Mouse (Mus musculus) forebrain, embryonic 15.5 days (tissue): ENCODE results near the gene Gpr61. TPM values are rescaled to one million over a fixed set of nuclear protein-coding genes. Genes with fewer than 3 reads are reported as not detected.

ENCODE experiments used
- ATAC-seq: fragments of 200-750 bp; cut with Nextera tagmentation; replicated peaks from 2 replicates; pipeline ENCODE4 v1.8.0; 2017; ENCODE audit warnings: mild to moderate bottlenecking, moderate TSS enrichment, moderate library complexity
- H3K27ac ChIP-seq: fragments of 300-500 bp; sonication (generic); replicated peaks from 2 replicates; pipeline ENCODE4 v1.5.1; 2015; ENCODE audit warnings: mild to moderate bottlenecking, inconsistent platforms
- H3K27me3 ChIP-seq: fragments of 300-500 bp; sonication (generic); 2 replicates; pipeline ENCODE4 v1.6.1; 2015; ENCODE audit warnings: inconsistent platforms
- H3K36me3 ChIP-seq: fragments of 300-500 bp; sonication (generic); 2 replicates; pipeline ENCODE4 v1.6.1; 2015; ENCODE audit warnings: mild to moderate bottlenecking, inconsistent platforms
- H3K4me1 ChIP-seq: fragments of 300-500 bp; sonication (generic); 2 replicates; pipeline ENCODE4 v1.6.1; 2015; ENCODE audit warnings: inconsistent platforms
- H3K4me2 ChIP-seq: fragments of 300-500 bp; sonication (generic); replicated peaks from 2 replicates; pipeline ENCODE4 v1.6.1; 2015; ENCODE audit warnings: mild to moderate bottlenecking, inconsistent platforms
- H3K4me3 ChIP-seq: fragments of 300-500 bp; sonication (generic); 2 replicates; pipeline ENCODE4 v1.5.1; 2015; ENCODE audit warnings: mild to moderate bottlenecking, inconsistent platforms
- H3K9ac ChIP-seq: fragments of 300-500 bp; sonication (generic); replicated peaks from 2 replicates; pipeline ENCODE4 v1.6.1; 2015; ENCODE audit warnings: mild to moderate bottlenecking, inconsistent platforms
- H3K9me3 ChIP-seq: fragments of 300-500 bp; sonication (generic); 2 replicates; pipeline ENCODE4 v1.6.1; 2016; ENCODE audit warnings: inconsistent platforms
- WGBS: fragments of 180-500 bp; shearing (Covaris S2); methylation state at CpG from one replicate; pipeline ENCODE4 v1.1.7; 2015; ENCODE audit warnings: mixed read lengths; 5-methylcytosine and 5-hydroxymethylcytosine counted together
- polyA plus RNA-seq: library from polyadenylated mRNA; unstranded; fragments of >200 nt; fragmentation: Nextera tagmentation; extraction: Ambion mirVana; gene quantifications from 2 replicates; pipeline ENCODE4 v1.2.1, GENCODE M21; 2015

Gpr61 gene
- polyA plus RNA-seq, 1 experiment from 2014 or later = 2.2 TPM

- Histone ChIP-seq H3K4me1 (peaks cover 37% of the 10 kb centered on the region), H3K9ac (no peak overlapping the region), H3K4me3 (no peak overlapping the region), H3K9me3 (no peaks in the 10 kb centered on the region), H3K27ac (no peak overlapping the region), H3K27me3 (no peaks in the 10 kb centered on the region), H3K4me2 (no peak overlapping the region), H3K36me3 (no peaks in the 10 kb centered on the region)
- no peak for ATAC-seq
- 45% methylated on average over 3 of the region's 3 CpGs for WGBS
These were observed 14.5 kb upstream of the Gpr61 start for GRCm38 (mm10) chr3:108169199-108169598.

GRCm38 (mm10) chr3:108167499-108167898, 12.8 kb upstream of the Gpr61 start:
- no peak overlapping the region for H3K9ac ChIP-seq

GRCm38 (mm10) chr3:108166486-108167211, 12.0 kb upstream of the Gpr61 start:
- no peaks in the 10 kb centered on the region for H3K36me3 ChIP-seq
- H3K27me3 ChIP-seq = no peaks in the 10 kb centered on the region
- no peak overlapping the region for H3K4me3 ChIP-seq
- no peaks in the 10 kb centered on the region for H3K9me3 ChIP-seq
- H3K4me1 ChIP-seq = peaks cover 32% of the 10 kb centered on the region
- ATAC-seq = peak; percentile 70
- no peak overlapping the region for H3K9ac ChIP-seq
- WGBS = 4% methylated on average over 9 of the region's 11 CpGs
- H3K4me2 ChIP-seq = no peak overlapping the region
- H3K27ac ChIP-seq = peak overlapping the region; percentile 49

More at GRCm38 (mm10) chr3:108167499-108167898, 12.8 kb upstream of the Gpr61 start:
- no peak for ATAC-seq
- no peak overlapping the region for H3K4me2 ChIP-seq
- no peaks in the 10 kb centered on the region for H3K27me3 ChIP-seq
- 34% methylated on average over 14 of the region's 14 CpGs for WGBS
- peaks cover 32% of the 10 kb centered on the region for H3K4me1 ChIP-seq
- H3K27ac ChIP-seq = no peak overlapping the region
- H3K9me3 ChIP-seq = no peaks in the 10 kb centered on the region
- H3K4me3 ChIP-seq = no peak overlapping the region
- no peaks in the 10 kb centered on the region for H3K36me3 ChIP-seq

GRCm38 (mm10) chr3:108165532-108166315, 11.0 kb upstream of the Gpr61 start:
- peak; percentile 32 for ATAC-seq
- H3K27ac ChIP-seq = peak overlapping the region; percentile 56
- H3K9me3 ChIP-seq = no peaks in the 10 kb centered on the region
- 24% methylated on average over 10 of the region's 10 CpGs for WGBS
- no peak overlapping the region for H3K4me3 ChIP-seq
- H3K4me2 ChIP-seq = no peak overlapping the region
- no peaks in the 10 kb centered on the region for H3K27me3 ChIP-seq
- 0 out of 2 replicates have a peak overlapping the region, but pooled peaks have one; percentile 3 for H3K9ac ChIP-seq
- peaks cover 32% of the 10 kb centered on the region for H3K4me1 ChIP-seq
- no peaks in the 10 kb centered on the region for H3K36me3 ChIP-seq

- ATAC-seq = peak; percentile 59
- 12% methylated on average over 9 of the region's 9 CpGs for WGBS
- Histone ChIP-seq H3K4me1 (peaks cover 32% of the 10 kb centered on the region), H3K9ac (peak overlapping the region; percentile 18; the same call in 1 of the 2 replicates), H3K9me3 (no peaks in the 10 kb centered on the region), H3K4me2 (peak overlapping the region; percentile 43), H3K4me3 (peak overlapping the region; percentile 16), H3K36me3 (no peaks in the 10 kb centered on the region), H3K27me3 (no peaks in the 10 kb centered on the region), H3K27ac (no peak overlapping the region)
These were observed 10.1 kb upstream of the Gpr61 start for GRCm38 (mm10) chr3:108164807-108165206.

GRCm38 (mm10) chr3:108164091-108164490, 9.4 kb upstream of the Gpr61 start:
- Histone ChIP-seq H3K9me3 (no peaks in the 10 kb centered on the region), H3K36me3 (no peaks in the 10 kb centered on the region), H3K27me3 (no peaks in the 10 kb centered on the region), H3K9ac (no peak overlapping the region), H3K4me2 (no peak overlapping the region), H3K4me1 (peaks cover 29% of the 10 kb centered on the region), H3K27ac (no peak overlapping the region), H3K4me3 (no peak overlapping the region)
- no peak for ATAC-seq
- whole genome bisulfite sequencing = 72% methylated on average over 5 of the region's 5 CpGs

- Histone ChIP-seq H3K9me3 (no peaks in the 10 kb centered on the region), H3K36me3 (no peaks in the 10 kb centered on the region), H3K4me3 (no peak overlapping the region), H3K4me1 (peaks cover 10% of the 10 kb centered on the region), H3K4me2 (no peak overlapping the region), H3K27ac (peak overlapping the region; percentile 52), H3K27me3 (no peaks in the 10 kb centered on the region), H3K9ac (peak overlapping the region; percentile 22; the same call in 1 of the 2 replicates)
- ATAC-seq = peak; percentile 42; the same call in 1 of the 2 replicates
- 48% methylated on average over 9 of the region's 9 CpGs for WGBS
These were observed 3.8 kb upstream of the Gpr61 start for GRCm38 (mm10) chr3:108158383-108159037.

- no peak for ATAC-seq
- Histone ChIP-seq H3K9ac (no peak overlapping the region), H3K4me1 (peaks cover 7% of the 10 kb centered on the region; the same call in 1 of the 2 replicates), H3K9me3 (no peaks in the 10 kb centered on the region), H3K4me3 (no peak overlapping the region), H3K27me3 (no peaks in the 10 kb centered on the region), H3K27ac (no peak overlapping the region), H3K4me2 (no peak overlapping the region), H3K36me3 (no peaks in the 10 kb centered on the region)
- 85% methylated on average over 3 of the region's 3 CpGs for WGBS
These were observed 2.4 kb downstream of the Gpr61 start for GRCm38 (mm10) chr3:108152290-108152689.

- WGBS = 66% methylated on average over 11 of the region's 11 CpGs
- Histone ChIP-seq H3K4me2 (no peak overlapping the region), H3K27ac (no peak overlapping the region), H3K9me3 (no peaks in the 10 kb centered on the region), H3K27me3 (no peaks in the 10 kb centered on the region), H3K4me1 (peaks cover 38% of the 10 kb centered on the region), H3K4me3 (no peak overlapping the region), H3K36me3 (no peaks in the 10 kb centered on the region), H3K9ac (no peak overlapping the region)
- peak; percentile 53 for ATAC-seq
These were observed 7.1 kb downstream of the Gpr61 start for GRCm38 (mm10) chr3:108147386-108148235.

- H3K4me1 ChIP-seq = peaks cover 40% of the 10 kb centered on the region
- peak overlapping the region; percentile 79 for H3K4me2 ChIP-seq
- H3K9ac ChIP-seq = peak overlapping the region; percentile 91
- H3K27me3 ChIP-seq = no peaks in the 10 kb centered on the region
- H3K36me3 ChIP-seq = no peaks in the 10 kb centered on the region
- no peaks in the 10 kb centered on the region for H3K9me3 ChIP-seq
- peak overlapping the region; percentile 92; the same call in 1 of the 2 replicates for H3K27ac ChIP-seq
- 53% methylated on average over 5 of the region's 5 CpGs for WGBS
- ATAC-seq = no peak
- H3K4me3 ChIP-seq = peak overlapping the region; percentile 88
These were observed 8.0 kb downstream of the Gpr61 start for GRCm38 (mm10) chr3:108146671-108147070.
